Mouse (Mus musculus): ENCODE measurements at regions not wholly inside any gene's neighbourhood (a gene's known extent, or its start where the extent isn't known, plus 50 kb on each side); places are given as distances from the start of the nearest gene placed in this dataset.

- WGBS = 71% methylated on average over 5 of the region's 5 CpGs
- no peaks in the 10 kb centered on the region for H3K4me1 ChIP-seq (ENCODE audit: control insufficient read depth, insufficient read depth, low read length)
- no peak for ATAC-seq (ENCODE audit: low FRiP score, low TSS enrichment)
- no peaks in the 10 kb centered on the region for H3K36me3 ChIP-seq (ENCODE audit: control insufficient read depth, insufficient read depth, low read length)
- H3K27ac ChIP-seq (ENCODE audit: low read depth, low read length) = no peak overlapping the region; the same call in 1 of the 2 replicates
- no peak overlapping the region for H3K9ac ChIP-seq (ENCODE audit: low read depth, low read length)
- no peak overlapping the region for H3K4me2 ChIP-seq (replicated peaks; ENCODE audit: low read depth, low read length)
- no peak overlapping the region for H3K4me3 ChIP-seq (ENCODE audit: low read length)
- no peaks in the 10 kb centered on the region for H3K27me3 ChIP-seq (ENCODE audit: control insufficient read depth, insufficient read depth, low read length)
- no peaks in the 10 kb centered on the region for H3K9me3 ChIP-seq (ENCODE audit: control insufficient read depth, low read length)
Observed at GRCm38 (mm10) chr4:31699296-31699695, 264.6 kb upstream of the Map3k7 start.

- no peaks in the 10 kb centered on the region for H3K27me3 ChIP-seq (ENCODE audit: control insufficient read depth, insufficient read depth, low read length)
- H3K4me3 ChIP-seq (ENCODE audit: low read length) = no peak overlapping the region
- peak; percentile 81 for ATAC-seq (ENCODE audit: low FRiP score, low TSS enrichment)
- no peaks in the 10 kb centered on the region for H3K9me3 ChIP-seq (ENCODE audit: control insufficient read depth, low read length)
- no peak overlapping the region for H3K4me2 ChIP-seq (replicated peaks; ENCODE audit: low read depth, low read length)
- H3K4me1 ChIP-seq (ENCODE audit: control insufficient read depth, insufficient read depth, low read length) = no peaks in the 10 kb centered on the region
- no peaks in the 10 kb centered on the region for H3K36me3 ChIP-seq (ENCODE audit: control insufficient read depth, insufficient read depth, low read length)
- WGBS = 33% methylated on average over 2 of the region's 2 CpGs
- no peak overlapping the region; the same call in 1 of the 2 replicates for H3K27ac ChIP-seq (ENCODE audit: low read depth, low read length)
- no peak overlapping the region for H3K9ac ChIP-seq (ENCODE audit: low read depth, low read length)
Observed at GRCm38 (mm10) chr4:31714054-31714651, 249.7 kb upstream of the Map3k7 start.

GRCm38 (mm10) chr4:31723501-31723900 lies 240.4 kb upstream of the Map3k7 start:
- no peaks in the 10 kb centered on the region for H3K4me1 ChIP-seq (ENCODE audit: control insufficient read depth, insufficient read depth, low read length)
- H3K4me2 ChIP-seq (replicated peaks; ENCODE audit: low read depth, low read length) = no peak overlapping the region
- H3K9me3 ChIP-seq (ENCODE audit: control insufficient read depth, low read length) = no peaks in the 10 kb centered on the region
- H3K9ac ChIP-seq (ENCODE audit: low read depth, low read length) = no peak overlapping the region
- 79% methylated on average over 7 of the region's 7 CpGs for WGBS
- no peak overlapping the region for H3K4me3 ChIP-seq (ENCODE audit: low read length)
- H3K36me3 ChIP-seq (ENCODE audit: control insufficient read depth, insufficient read depth, low read length) = no peaks in the 10 kb centered on the region
- H3K27ac ChIP-seq (ENCODE audit: low read depth, low read length) = no peak overlapping the region
- no peaks in the 10 kb centered on the region for H3K27me3 ChIP-seq (ENCODE audit: control insufficient read depth, insufficient read depth, low read length)
- ATAC-seq (ENCODE audit: low FRiP score, low TSS enrichment) = no peak

GRCm38 (mm10) chr4:31724400-31724799 lies 239.5 kb upstream of the Map3k7 start:
- Histone ChIP-seq H3K36me3 (ENCODE audit: control insufficient read depth, insufficient read depth, low read length) (no peaks in the 10 kb centered on the region), H3K27ac (ENCODE audit: low read depth, low read length) (no peak overlapping the region), H3K4me1 (ENCODE audit: control insufficient read depth, insufficient read depth, low read length) (no peaks in the 10 kb centered on the region), H3K4me3 (ENCODE audit: low read length) (no peak overlapping the region), H3K27me3 (ENCODE audit: control insufficient read depth, insufficient read depth, low read length) (no peaks in the 10 kb centered on the region), H3K4me2 (replicated peaks; ENCODE audit: low read depth, low read length) (no peak overlapping the region), H3K9ac (ENCODE audit: low read depth, low read length) (0 out of 2 replicates have a peak overlapping the region, but pooled peaks have one; percentile 8), H3K9me3 (ENCODE audit: control insufficient read depth, low read length) (no peaks in the 10 kb centered on the region)
- 41% methylated on average over 2 of the region's 2 CpGs for WGBS
- ATAC-seq (ENCODE audit: low FRiP score, low TSS enrichment) = no peak

GRCm38 (mm10) chr4:31727498-31728148 lies 236.3 kb upstream of the Map3k7 start:
- no peaks in the 10 kb centered on the region for H3K36me3 ChIP-seq (ENCODE audit: control insufficient read depth, insufficient read depth, low read length)
- H3K9me3 ChIP-seq (ENCODE audit: control insufficient read depth, low read length) = no peaks in the 10 kb centered on the region
- no peaks in the 10 kb centered on the region for H3K27me3 ChIP-seq (ENCODE audit: control insufficient read depth, insufficient read depth, low read length)
- no peak overlapping the region for H3K4me3 ChIP-seq (ENCODE audit: low read length)
- no peaks in the 10 kb centered on the region for H3K4me1 ChIP-seq (ENCODE audit: control insufficient read depth, insufficient read depth, low read length)
- no peak overlapping the region for H3K9ac ChIP-seq (ENCODE audit: low read depth, low read length)
- ATAC-seq (ENCODE audit: low FRiP score, low TSS enrichment) = no peak
- WGBS = 94% methylated on average over 9 of the region's 9 CpGs
- no peak overlapping the region for H3K27ac ChIP-seq (ENCODE audit: low read depth, low read length)
- H3K4me2 ChIP-seq (replicated peaks; ENCODE audit: low read depth, low read length) = no peak overlapping the region

GRCm38 (mm10) chr4:31728149-31728516 lies 235.8 kb upstream of the Map3k7 start:
- Histone ChIP-seq H3K36me3 (ENCODE audit: control insufficient read depth, insufficient read depth, low read length) (no peaks in the 10 kb centered on the region), H3K4me1 (ENCODE audit: control insufficient read depth, insufficient read depth, low read length) (no peaks in the 10 kb centered on the region), H3K4me3 (ENCODE audit: low read length) (no peak overlapping the region), H3K27ac (ENCODE audit: low read depth, low read length) (no peak overlapping the region), H3K4me2 (replicated peaks; ENCODE audit: low read depth, low read length) (no peak overlapping the region), H3K9ac (ENCODE audit: low read depth, low read length) (no peak overlapping the region), H3K9me3 (ENCODE audit: control insufficient read depth, low read length) (no peaks in the 10 kb centered on the region), H3K27me3 (ENCODE audit: control insufficient read depth, insufficient read depth, low read length) (no peaks in the 10 kb centered on the region)
- ATAC-seq (ENCODE audit: low FRiP score, low TSS enrichment) = no peak
- 84% methylated on average over 3 of the region's 3 CpGs for WGBS

- Histone ChIP-seq H3K4me1 (ENCODE audit: control insufficient read depth, insufficient read depth, low read length) (no peaks in the 10 kb centered on the region), H3K27me3 (ENCODE audit: control insufficient read depth, insufficient read depth, low read length) (no peaks in the 10 kb centered on the region), H3K36me3 (ENCODE audit: control insufficient read depth, insufficient read depth, low read length) (no peaks in the 10 kb centered on the region), H3K9me3 (ENCODE audit: control insufficient read depth, low read length) (no peaks in the 10 kb centered on the region), H3K4me3 (ENCODE audit: low read length) (no peak overlapping the region), H3K9ac (ENCODE audit: low read depth, low read length) (no peak overlapping the region), H3K27ac (ENCODE audit: low read depth, low read length) (no peak overlapping the region), H3K4me2 (replicated peaks; ENCODE audit: low read depth, low read length) (no peak overlapping the region)
- 74% methylated on average over 3 of the region's 3 CpGs for WGBS
- ATAC-seq (ENCODE audit: low FRiP score, low TSS enrichment) = no peak
Observed at GRCm38 (mm10) chr4:31743776-31744175, 220.1 kb upstream of the Map3k7 start.

- Histone ChIP-seq H3K36me3 (ENCODE audit: control insufficient read depth, insufficient read depth, low read length) (no peaks in the 10 kb centered on the region), H3K9me3 (ENCODE audit: control insufficient read depth, low read length) (no peaks in the 10 kb centered on the region), H3K9ac (ENCODE audit: low read depth, low read length) (no peak overlapping the region), H3K27me3 (ENCODE audit: control insufficient read depth, insufficient read depth, low read length) (no peaks in the 10 kb centered on the region), H3K4me1 (ENCODE audit: control insufficient read depth, insufficient read depth, low read length) (no peaks in the 10 kb centered on the region), H3K4me2 (replicated peaks; ENCODE audit: low read depth, low read length) (no peak overlapping the region), H3K4me3 (ENCODE audit: low read length) (no peak overlapping the region), H3K27ac (ENCODE audit: low read depth, low read length) (no peak overlapping the region)
- no peak for ATAC-seq (ENCODE audit: low FRiP score, low TSS enrichment)
- WGBS = 65% methylated on average over 4 of the region's 4 CpGs
Observed at GRCm38 (mm10) chr4:31744431-31744830, 219.5 kb upstream of the Map3k7 start.

- 87% methylated on average over 5 of the region's 5 CpGs for WGBS
- no peaks in the 10 kb centered on the region for H3K9me3 ChIP-seq (ENCODE audit: control insufficient read depth, low read length)
- no peaks in the 10 kb centered on the region for H3K36me3 ChIP-seq (ENCODE audit: control insufficient read depth, insufficient read depth, low read length)
- no peak overlapping the region for H3K4me2 ChIP-seq (replicated peaks; ENCODE audit: low read depth, low read length)
- no peak overlapping the region for H3K9ac ChIP-seq (ENCODE audit: low read depth, low read length)
- H3K27me3 ChIP-seq (ENCODE audit: control insufficient read depth, insufficient read depth, low read length) = no peaks in the 10 kb centered on the region
- peaks cover 5% of the 10 kb centered on the region; the same call in 1 of the 2 replicates for H3K4me1 ChIP-seq (ENCODE audit: control insufficient read depth, insufficient read depth, low read length)
- no peak overlapping the region for H3K4me3 ChIP-seq (ENCODE audit: low read length)
- no peak overlapping the region for H3K27ac ChIP-seq (ENCODE audit: low read depth, low read length)
- ATAC-seq (ENCODE audit: low FRiP score, low TSS enrichment) = 0 out of 2 replicates have a peak, but pooled peaks have one; percentile 45
Observed at GRCm38 (mm10) chr4:31753677-31754312, 210.1 kb upstream of the Map3k7 start.
